Mouse (Mus musculus) testis, adult 2 months (tissue): ENCODE data around the gene Rhbdf2.

ENCODE experiments used
- CTCF ChIP-seq: fragments of 200-500 bp; IDR thresholded peaks from 2 replicates; pipeline ENCODE4 v1.5.1; 2012; ENCODE audit warnings: low read depth, mild to moderate bottlenecking, inconsistent platforms, low read length, moderate library complexity; ENCODE audit not compliant: control insufficient read depth, insufficient read depth, insufficient replicate concordance
- POLR2A ChIP-seq: fragments of 200-500 bp; IDR thresholded peaks from 2 replicates; pipeline ENCODE4 v1.6.1; 2012; ENCODE audit warnings: low read depth, mild to moderate bottlenecking, inconsistent platforms, low read length, moderate library complexity; ENCODE audit not compliant: control insufficient read depth

- no peak; the same call in 1 of the 2 replicates for TF ChIP-seq POLR2A
- 0 out of 2 replicates have a peak, but pooled peaks have one; percentile 2 for TF ChIP-seq CTCF
These were observed at the start of gene Rhbdf2 for GRCm38 (mm10) chr11:116626299-116627071.
